Mouse (Mus musculus) bone marrow macrophage, adult 2 months (primary cell): ENCODE results near the gene Txk.

Experiments
- CTCF ChIP-seq: IDR thresholded peaks from 2 replicates; pipeline ENCODE4 v1.5.1; 2012; ENCODE audit warnings: low read depth, mild to moderate bottlenecking, low read length, moderate library complexity
- POLR2A ChIP-seq: IDR thresholded peaks from 2 replicates; pipeline ENCODE4 v1.6.1; 2012; ENCODE audit warnings: mild to moderate bottlenecking, low read depth, low read length, borderline replicate concordance

DNA sequence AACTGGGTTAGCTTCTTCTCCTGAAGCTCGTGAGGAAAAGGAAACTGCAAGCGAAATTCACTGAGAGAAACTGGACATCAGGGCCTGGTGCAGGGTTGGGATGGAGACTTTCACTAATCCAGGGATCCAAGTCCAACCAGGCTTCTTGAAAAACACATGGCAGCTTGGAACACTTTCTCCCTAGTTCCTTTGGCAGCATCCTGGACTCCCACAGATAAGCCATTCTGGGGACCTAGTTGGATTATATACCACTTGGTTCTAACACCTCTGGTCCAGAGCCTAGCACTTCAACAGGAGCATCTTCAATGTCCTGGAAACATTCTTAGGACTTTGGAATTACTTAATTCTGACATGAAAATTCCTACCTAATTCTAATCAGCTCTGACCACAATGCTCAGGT lies 2.5 kb upstream of the Txk start:
- TF ChIP-seq CTCF (no peak), POLR2A (no peak)
